Mouse (Mus musculus) adrenal gland, postnatal 4 days (tissue): Measurements from ENCODE around the gene Clmn. TPM values are rescaled to one million over a fixed set of nuclear protein-coding genes. Genes with fewer than 3 reads are reported as not detected.
A peak's percentile ranks its signal among the peaks of the same experiment; 100 is the strongest.
"Not testable (repeated sequence)": the region's sequence is repeated elsewhere in the genome, so short reads cannot be mapped to it uniquely, and the experiment has no call there.

Experiments
- DNase-seq, 2 experiments: peaks; one replicate each; pipeline ENCODE4 v3.0.0; 2021 to 2022; ENCODE audit warnings: low spot score in 2 of 2, mixed read lengths in 2 of 2
- total RNA-seq, 2 experiments: library from RNA; stranded (reverse); gene quantifications; 2 replicates each; pipeline ENCODE4 v1.2.3; 2021

The Clmn gene
- total RNA-seq, 2 experiments from 2014 or later, result 20.3 to 26.9 TPM

DNA sequence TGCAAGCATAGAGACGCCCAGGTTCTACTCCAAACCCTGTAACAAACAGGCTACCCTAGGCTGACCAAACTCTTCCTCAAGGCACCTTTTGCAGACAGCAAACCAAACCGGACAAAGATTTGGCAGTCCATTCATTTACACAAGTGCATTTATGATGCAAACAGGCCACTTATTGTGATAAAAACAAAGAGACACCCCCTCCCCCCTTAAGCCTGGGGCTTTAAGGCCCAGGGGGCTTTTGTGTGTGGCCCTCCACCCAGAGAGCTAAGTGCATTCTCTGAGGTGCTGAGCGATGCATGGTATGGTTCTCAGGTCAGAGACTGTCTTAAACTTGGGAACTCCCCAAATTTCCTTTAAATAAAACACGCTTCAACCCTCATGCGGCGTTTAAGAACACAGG is 101.0 kb downstream of the Clmn start:
- no peak for DNase-seq

DNA sequence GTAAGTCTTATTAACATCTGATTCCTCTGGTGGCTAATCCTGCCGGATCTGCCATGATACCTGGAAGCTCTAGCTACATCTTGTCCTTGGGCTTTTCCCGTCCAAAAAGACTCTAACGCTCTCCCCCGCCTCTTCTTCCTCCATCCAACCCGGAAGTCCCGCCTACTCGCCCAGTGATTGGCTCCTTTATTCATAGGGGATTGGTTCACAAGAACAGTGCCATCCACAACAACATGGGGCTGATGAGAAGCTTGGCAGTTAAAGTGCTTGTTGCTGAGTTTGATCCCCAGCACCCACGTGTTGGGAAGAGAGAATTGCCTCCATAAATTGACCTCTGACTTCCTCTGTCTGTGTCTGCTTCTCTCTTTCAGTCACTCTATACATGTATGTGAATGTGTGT is 103.5 kb downstream of the Clmn start:
- DNase-seq, result no peak

DNA sequence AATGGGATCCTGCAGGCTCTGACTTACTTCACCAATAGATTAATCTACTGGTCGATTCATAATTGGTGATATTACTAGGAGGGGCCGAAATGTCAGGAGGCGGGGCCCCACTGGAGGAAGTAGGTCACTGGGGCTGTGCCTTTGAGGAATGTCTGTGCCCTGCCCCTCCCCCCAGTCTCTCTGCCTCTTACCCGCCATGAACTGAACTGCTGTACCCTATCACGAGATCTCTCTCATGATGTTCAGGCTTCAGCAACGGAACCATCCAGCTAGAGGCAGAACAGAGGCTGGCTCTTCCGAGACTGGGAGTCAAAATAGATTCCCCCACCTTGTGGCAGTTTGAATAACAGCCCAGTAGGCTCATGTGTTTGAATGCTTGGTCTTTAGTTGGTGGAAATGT is 106.8 kb downstream of the Clmn start:
- DNase-seq, result no peak

DNA sequence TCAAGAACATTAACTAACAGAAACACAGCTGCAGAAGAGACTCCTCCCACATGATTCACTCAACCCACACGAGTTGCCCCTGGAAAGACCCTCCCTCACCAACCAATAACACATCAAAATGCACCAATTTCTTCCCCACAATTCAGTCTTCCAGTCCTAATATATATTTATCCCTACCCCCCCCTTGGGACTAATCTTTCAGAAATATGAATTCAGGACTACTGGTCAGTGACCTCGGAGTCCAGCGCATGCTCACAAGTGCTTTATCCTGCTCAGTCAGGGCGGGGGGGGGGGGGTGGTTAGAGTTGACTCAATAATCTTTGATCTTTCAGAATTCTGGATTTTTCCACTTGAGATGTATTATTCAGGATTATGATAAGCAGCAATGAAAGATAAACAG is 111.2 kb downstream of the Clmn start:
- no peak for DNase-seq

DNA sequence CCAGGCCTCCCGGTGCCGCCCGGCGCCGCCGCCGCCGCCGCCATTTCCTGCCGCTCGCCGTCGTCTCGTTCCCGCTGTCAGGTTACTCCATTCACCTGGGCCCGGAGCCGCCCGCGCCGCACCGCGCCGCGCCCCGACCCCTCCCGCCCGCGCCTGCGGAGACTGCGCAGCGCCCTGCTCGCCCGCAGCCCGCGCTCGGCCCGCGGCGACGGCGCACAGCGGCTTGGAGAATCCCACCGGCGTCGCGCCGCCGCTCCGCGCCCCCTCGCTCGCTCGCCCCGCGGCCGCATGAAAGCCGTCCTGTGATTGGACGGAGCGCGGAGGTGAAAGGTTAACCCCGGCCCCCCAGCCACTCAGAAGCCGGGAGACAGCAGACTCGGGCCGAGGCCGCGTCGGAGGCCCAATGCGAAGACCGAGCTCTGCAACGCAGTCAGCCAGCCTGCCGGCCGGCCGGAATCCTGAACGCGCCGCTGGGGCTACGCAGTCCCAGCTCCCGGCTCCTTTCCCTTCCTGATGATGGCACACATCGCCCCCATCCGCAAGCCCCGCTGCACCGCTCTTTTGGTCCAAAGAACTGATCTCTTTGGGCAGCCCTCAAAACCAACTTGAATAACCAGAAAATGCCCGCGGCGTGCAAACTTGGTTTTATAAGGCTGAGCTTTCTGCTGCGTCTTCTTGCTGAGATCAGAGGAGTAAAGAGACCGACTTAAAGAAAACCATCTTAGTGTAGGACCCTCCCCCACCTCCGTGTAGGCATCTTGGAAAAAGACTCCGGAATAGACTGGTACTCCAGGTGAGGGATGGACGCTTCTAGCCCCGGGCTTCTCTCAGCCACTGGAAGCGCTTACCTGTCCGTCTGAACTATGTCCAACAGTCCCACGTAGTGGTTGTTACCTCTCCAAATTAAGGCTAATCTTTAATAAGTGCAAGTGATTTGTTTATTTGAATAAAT is 112.8 kb downstream of the Clmn start, which contains the start of gene Dicer1:
Gene Dicer1 (minus strand): TSS at position 139 of the 952 bp plus-strand sequence.
- peak; percentile 94 to 99 for DNase-seq

DNA sequence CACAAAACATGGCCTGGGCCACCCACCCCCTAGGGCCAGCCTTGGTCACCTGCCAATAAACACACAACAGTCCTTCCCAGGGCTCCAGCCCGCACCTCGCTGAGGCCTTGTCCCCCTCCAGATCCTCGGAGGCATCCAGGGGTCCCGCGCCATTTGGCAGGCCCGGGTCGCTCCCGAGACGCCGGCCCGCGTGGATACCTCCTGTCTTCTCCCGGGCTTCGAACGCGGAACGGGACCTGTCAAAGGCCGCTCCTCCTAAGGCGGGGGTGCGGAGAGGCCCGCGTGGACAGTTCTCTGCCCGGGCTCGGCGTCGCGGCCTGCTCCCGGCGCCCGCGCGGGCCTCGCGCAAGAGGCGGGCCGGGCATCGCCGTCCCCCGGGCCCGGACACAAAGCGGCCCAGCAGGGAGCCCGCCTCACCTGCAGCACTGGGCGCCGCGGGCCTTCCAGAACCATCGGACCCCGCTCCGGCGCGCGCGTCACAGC is 113.5 kb downstream of the Clmn start:
- peak; percentile 10 to 25 for DNase-seq

DNA sequence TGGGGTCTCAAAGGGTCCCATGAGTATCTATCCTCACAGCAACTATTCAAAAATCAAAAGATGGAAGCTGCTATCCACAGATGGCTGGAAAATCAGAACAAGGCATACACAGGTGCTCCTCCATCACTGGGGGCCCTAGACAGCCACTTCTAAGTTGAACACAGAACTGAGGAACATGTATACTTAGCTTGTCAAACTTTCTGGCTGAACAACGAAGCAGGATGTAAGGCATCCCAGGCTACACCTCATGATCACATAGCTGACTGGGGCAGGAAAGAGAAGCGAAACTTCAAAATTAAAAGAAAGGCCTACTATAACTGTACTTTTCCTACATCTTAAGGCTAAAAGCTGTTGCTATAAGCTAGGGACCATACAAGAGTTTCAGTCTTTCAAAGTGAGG is 115.9 kb downstream of the Clmn start:
- DNase-seq, result no peak

DNA sequence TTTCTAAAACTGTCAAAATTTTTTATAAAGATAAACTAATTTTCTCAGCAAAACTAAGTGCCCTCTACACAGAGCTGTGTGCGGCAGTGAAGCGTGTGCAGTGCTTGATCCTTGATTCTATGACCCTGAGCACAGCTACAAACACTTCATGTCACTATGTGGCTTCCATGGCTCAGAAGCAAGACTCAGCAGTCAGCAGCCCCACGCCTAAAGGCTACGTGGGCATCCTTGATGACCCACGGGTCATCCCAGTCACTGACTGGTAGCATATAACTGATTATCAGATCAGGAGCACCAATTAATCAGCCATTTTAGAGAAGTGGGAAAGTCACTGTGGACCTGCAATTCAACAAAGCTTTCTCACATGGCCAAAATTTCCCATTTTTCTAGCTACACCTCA is 117.6 kb downstream of the Clmn start:
- DNase-seq, result no peak

DNA sequence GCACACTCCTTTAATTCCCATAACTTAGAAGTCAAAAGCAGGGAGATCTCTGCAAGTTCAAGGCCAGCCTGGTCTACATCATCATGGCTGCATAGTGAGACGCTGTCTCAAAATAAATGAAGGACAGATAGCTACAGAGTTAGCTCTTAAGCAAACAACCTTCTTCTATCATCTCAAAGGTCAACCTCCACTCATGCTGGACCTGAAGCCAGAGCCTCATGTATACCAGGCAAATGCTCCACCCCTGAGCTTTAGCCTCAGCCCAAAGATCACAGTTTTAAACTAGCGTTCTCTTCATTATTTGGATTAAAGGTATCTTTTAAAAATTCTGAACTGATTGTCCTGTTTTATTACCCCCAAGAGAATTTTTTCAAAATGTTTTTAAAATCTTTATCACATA is 118.3 kb downstream of the Clmn start:
- no peak for DNase-seq

DNA sequence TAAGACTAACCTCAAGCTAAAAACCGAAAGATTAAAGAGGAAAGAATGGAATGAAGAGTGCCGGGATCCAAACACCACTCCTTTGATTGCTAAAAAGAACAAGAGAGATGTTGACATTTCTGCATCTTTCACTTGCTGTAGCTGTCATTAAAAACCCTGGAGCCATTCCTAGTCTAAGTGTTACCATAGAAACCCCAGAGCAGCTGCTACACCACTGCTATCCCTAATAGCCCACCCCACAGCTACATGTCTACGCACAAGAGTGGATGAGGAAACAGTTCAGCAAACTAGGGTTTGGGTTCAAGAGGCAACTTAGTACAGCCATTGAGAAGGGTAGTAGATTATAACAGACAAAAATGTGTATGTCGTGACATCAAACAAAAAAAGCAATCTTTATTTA is 121.2 kb downstream of the Clmn start:
- DNase-seq, result no peak

DNA sequence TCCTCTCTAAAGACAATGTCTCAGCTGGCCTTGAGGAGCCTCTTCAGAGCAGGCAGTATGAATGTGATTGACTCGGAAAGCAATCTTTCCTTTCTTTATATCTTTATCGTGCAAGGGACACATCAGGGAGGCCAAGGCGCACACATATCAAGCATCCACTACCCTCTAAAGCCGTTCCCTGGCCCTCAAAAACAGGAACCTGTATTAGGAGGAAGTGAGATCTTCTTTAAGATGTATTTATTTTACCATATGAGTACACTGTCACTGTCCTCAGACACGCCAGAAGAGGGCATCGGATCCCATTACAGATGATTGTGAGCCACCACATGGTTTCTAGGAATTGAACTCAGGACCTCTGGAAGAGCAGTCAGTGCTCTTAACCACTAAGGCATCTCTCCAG is 122.6 kb downstream of the Clmn start:
- DNase-seq, result no peak

DNA sequence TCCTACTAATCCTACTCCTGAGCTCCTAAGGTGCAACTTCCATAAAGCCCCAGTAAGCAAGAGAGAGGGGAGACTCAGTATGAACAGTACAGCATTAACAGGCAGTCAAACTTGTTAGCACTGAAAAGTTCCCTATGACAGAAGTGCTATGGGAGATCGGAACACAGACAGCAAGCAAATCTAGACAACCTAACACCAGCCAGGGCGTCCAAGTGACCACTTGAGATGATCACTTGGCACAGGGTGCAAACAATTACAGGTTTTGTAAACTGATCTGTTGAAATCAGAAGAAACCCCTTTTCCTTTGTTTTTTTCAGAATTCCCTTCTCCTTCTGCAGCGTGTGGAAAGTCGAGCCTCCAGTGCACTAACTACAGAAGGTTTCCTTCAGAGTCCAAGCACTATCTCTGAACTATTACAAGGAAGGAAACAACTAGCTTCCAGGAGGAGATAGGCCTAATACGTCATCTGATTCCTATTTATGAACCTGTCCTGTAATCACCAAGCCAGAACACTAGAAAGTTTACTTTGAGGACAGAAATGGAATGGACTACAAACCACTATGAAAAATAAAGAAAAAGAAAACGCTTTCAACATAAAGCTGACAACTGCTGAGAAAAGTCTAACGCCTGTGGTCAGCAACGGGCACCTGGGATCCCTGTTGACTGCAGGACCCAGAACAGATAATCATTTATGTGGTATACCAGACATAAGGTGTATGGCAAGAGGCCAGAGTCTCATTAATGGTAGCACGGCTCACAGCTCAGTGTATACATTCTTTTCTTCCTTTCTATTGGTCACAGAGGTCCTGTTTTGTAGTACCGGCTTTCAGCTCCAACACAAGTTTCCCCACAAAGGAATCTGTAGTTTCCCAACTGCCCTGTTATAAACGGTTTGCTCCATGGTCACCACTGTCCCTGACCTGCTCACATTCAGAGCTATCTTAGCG is 123.8 kb downstream of the Clmn start:
- no peak for DNase-seq

DNA sequence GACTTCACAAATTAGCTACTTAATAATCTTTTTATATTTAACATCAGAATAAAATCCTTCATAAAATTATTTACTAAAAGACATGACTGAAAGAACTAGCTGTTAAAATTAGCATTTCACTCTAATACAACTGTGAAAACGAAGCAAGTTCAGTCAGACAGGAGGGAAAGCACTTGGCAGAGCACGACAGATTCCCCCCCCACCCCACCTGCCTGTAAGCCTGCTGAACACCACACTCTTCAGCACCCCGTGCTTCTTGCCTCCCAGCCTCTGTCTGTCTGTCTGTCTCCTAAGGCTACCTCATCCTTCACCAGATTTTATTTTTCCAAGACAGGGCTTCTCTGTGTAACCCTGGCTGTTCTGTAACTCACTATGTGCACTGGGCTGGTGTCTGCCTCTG is 125.9 kb downstream of the Clmn start:
- DNase-seq, result no peak

DNA sequence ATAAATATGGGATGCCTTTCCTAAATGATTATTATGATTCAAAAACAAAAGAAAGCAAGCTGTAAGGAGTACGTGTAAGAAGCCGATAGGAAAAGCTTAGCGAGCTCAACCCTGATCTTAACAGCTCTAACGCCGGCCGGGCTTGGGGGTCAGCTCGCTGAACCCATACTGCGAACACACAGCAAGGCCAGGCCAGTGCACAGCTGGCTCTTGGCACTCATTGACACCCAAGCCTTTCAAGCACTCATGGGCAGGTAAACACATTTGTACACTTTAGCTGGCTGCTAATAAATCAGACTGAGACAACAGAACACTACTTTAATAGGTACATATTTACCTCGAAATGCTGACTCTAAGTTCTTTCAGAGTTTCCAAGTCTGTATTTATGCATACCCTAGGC is 126.4 kb downstream of the Clmn start:
- no peak for DNase-seq

DNA sequence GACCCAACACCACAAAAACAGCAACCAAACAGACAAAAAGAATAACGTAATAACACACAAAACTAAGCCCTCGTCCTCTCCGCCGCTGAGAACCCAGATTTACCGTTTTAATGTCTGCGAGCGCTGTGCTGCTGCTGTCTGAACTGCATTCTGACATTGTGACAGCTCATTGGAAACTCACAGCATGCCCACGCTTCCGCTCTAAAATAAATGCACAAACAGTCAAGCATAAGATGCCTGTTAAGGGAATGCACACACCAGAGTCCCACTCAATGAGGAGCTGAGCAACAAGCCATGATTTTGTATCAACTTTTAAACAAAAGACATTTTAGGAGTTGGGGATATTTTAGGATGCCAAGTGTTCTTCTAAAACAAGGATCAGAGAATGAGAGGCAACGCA is 127.2 kb downstream of the Clmn start:
- DNase-seq, result no peak

DNA sequence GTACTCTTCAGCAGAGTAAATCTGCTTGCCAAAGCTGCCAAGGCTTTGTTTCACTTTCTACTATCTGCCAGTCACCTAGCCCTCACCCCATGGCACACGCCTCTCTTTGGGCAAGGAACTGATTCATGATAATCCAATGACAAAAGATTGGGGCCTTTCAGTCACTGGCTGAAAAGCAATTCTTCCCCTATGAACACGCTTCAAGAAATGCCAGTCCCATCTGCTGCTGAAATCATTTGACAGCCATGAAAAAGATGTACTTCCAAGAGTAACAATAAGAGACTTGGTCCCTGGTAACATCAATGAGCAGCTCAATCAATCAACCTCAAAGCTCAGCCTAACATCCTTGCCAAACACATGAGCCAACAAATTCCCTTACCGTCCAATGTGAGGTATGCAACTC is 128.9 kb downstream of the Clmn start:
- DNase-seq, result no peak

DNA sequence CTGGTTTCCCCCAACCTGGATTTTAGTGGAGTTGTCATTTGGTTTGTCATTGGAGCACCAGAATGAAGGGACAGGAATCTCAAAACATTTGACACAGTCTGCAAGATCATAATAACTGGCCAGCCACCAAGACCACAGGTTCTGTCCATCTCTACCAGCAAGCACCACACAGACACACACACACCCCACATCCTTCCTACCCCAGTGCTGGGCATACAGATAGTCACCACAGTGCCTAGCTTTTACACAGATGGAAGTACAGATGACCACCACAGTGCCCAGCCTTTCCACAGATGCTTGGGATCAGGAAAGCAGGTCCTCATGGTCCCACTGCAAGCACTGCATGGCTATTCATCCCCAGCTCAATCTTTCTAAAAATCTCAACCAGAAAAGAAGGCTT is 131.7 kb downstream of the Clmn start:
- DNase-seq, result no peak

DNA sequence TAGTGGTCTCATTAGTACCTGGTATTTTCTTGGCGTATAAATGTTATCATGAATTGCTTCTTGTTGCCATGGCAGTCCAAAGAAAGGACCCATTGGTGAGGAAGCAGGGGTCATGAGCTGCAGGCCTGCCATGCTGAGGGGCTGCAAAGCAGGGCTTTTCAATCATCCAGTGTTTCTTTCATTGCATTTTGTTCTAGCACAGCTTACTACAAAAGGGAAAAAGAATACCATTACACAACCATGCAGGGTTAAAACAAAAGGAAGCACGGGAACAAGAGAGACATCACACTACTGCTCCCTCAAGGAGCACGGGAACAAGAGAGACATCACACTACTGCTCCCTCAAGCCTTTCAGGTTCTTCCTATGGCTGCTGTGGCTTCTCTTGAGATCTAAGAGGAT is 133.1 kb downstream of the Clmn start:
- no peak for DNase-seq

DNA sequence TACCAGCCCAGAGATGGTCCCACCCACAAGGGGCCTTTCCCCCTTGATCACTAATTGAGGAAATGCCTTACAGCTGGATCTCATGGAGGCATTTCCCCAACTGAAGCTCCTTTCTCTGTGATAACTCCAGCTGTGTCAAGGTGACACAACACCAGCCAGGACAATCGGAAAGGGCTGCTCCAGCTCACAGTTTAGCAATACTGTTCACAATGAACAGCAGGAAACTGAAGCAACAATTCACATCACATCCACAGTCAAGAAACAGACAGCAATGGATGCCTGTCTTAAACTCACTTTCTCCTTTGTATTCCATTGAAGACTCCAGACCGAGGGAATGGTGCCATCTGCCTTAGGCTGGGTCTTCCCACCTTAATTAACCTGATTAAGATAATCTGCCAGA is 138.4 kb downstream of the Clmn start:
- DNase-seq, result not testable (repeated sequence)

DNA sequence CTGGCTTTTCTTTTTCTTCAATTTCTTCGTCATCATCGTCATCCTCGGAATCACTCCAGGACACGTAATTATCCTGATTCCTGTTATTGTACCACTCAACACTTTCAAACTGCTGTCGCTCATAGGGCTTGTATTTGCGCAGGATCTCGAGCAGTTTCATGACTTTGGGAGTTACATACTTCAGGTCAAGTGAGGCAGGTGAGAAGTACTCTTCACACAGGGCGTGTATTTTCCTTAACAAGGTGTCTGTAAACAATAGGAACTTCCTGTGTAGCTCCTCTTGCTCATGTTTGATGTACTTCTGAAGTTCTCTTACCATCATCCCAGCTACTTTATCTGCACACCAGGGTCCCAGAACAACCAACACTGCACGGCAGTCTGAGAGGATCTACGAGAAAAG is 142.8 kb downstream of the Clmn start:
- DNase-seq, result no peak

DNA sequence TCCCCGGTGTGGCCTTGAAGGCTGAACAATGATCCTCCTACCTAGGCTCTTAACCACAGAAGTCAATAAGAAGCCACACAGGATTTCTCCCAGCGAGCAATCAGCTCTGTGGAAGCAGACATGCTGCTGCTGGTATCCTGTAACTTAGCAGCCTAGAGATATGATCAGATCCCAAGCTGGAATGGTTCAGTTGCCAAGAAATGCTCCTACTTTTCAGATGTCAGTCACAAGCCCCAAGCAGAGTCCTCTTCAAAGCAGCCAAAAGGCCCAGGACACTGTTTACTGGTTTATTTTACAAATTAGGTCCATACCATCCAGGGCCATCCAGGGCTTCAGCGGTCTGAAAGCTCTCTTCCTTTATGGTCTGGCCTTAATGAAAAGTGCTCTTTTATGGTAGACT is 143.9 kb downstream of the Clmn start:
- DNase-seq, result no peak

DNA sequence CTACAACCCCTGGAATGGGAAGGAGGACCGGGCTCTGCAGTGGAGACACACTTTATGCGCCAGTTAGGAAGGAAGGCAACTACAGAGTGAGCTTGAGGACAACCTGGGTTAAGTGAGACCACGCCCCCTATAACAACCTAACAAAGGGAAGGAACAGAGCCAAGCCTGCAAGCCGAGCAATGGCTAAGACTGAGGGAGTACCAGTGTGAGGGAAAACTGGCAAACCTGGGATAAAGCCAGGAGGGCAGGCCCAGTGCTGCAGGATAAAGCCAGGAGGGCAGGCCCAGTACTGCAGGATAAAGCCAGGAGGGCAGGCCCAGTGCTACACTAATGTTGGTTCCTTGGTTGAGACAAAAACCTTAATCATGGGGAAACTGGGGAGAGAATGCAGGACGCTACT is 145.9 kb downstream of the Clmn start:
- no peak for DNase-seq
